10 mouse cellular contexts compared by ENCODE assay signal in the genomic region with DNA sequence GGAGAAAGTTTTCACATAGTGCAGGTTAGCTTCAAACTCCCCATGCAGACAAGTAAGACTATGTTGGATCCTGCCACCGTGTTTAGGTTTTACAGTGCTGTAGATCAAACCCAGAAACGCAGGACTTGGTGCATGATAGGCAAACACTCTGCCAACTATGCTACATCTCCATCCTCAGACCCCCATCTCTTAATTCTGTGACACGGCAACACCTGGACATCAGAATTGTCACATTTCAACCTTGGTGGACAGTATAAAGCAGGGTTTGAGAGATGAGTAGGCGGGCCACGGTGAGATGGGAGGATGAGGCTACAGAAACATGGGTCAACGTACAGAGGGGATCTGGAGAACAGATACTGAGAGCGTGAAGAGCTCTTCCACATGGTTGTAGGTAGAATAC.
A peak's percentile ranks its signal among the peaks of the same experiment; 100 is the strongest.
DNase-seq lines count a peak whose midpoint lies in the region; ATAC-seq lines count a peak whose summit lies in the region.
"Had no signal": no experiment of that assay in that cellular context is flagged by ENCODE, and none has a peak within 500 bp of the region (broad histone marks: within the 10 kb centered on the region; RNA-seq: fewer than 3 reads in every experiment).

No protein-coding gene starts in this region.

- H3K4me1 ChIP-seq in heart, embryonic 11.5 days (ENCODE audit: control insufficient read depth, insufficient read depth, low read length): no peaks in the 10 kb centered on the region
- H3K4me1 ChIP-seq in forebrain, embryonic 16.5 days (replicated peaks; ENCODE audit: control insufficient read depth, insufficient read depth, low read length): peaks cover 3% of the 10 kb centered on the region; the same call in 1 of the 2 replicates
- peaks cover 17% of the 10 kb centered on the region for H3K4me1 ChIP-seq in midbrain, embryonic 11.5 days (ENCODE audit: control insufficient read depth, insufficient read depth, low read length)

- peak overlapping the region; percentile 55 for H3K4me2 ChIP-seq in heart, embryonic 11.5 days
- H3K4me2 ChIP-seq in forebrain, embryonic 16.5 days (ENCODE audit: low read length): peak overlapping the region; percentile 51
- peak overlapping the region; percentile 45 for H3K4me2 ChIP-seq in midbrain, embryonic 11.5 days

- no peaks in the 10 kb centered on the region for H3K9me3 ChIP-seq in heart, embryonic 11.5 days (replicated peaks; ENCODE audit: control insufficient read depth, low read length)
- H3K9me3 ChIP-seq in forebrain, embryonic 16.5 days (ENCODE audit: control insufficient read depth, low read length): no peaks in the 10 kb centered on the region
- H3K9me3 ChIP-seq in midbrain, embryonic 11.5 days (ENCODE audit: control insufficient read depth, low read length): no peaks in the 10 kb centered on the region

- H3K27me3 ChIP-seq in heart, embryonic 11.5 days (ENCODE audit: control insufficient read depth, insufficient read depth, low read length): no peaks in the 10 kb centered on the region
- H3K27me3 ChIP-seq in forebrain, embryonic 16.5 days (replicated peaks; ENCODE audit: control insufficient read depth, insufficient read depth, low read length): no peaks in the 10 kb centered on the region
- H3K27me3 ChIP-seq in midbrain, embryonic 11.5 days (ENCODE audit: control insufficient read depth, insufficient read depth, low read length): no peaks in the 10 kb centered on the region

- ATAC-seq in heart, embryonic 11.5 days (replicated peaks; ENCODE audit: insufficient number of reproducible peaks, low FRiP score, low TSS enrichment): no peak
- peak; percentile 15 for ATAC-seq in forebrain, embryonic 16.5 days
- no peak; the same call in 1 of the 2 replicates for ATAC-seq in midbrain, embryonic 11.5 days (ENCODE audit: low FRiP score)

- H3K27ac ChIP-seq in heart, embryonic 11.5 days (ENCODE audit: low read depth, low read length): no peak overlapping the region
- no peak overlapping the region for H3K27ac ChIP-seq in forebrain, embryonic 16.5 days (ENCODE audit: low read length)
- H3K27ac ChIP-seq in midbrain, embryonic 11.5 days (ENCODE audit: low read depth, low read length): peak overlapping the region; percentile 74

- 82% methylated on average over 7 of the region's 7 CpGs for WGBS in heart, embryonic 11.5 days (ENCODE audit: insufficient replicate concordance)
- 90% methylated on average over 7 of the region's 7 CpGs for WGBS in forebrain, embryonic 16.5 days
- 74% methylated on average over 7 of the region's 7 CpGs for WGBS in midbrain, embryonic 11.5 days

- no peak for DNase-seq in heart, adult 18-20 months
- peak; percentile 1 for DNase-seq in R1 (ENCODE audit: low read depth, low spot score)
- peak; percentile 88 for DNase-seq in midbrain, embryonic 11.5 days (ENCODE audit: low spot score, missing footprints)
- no peak for DNase-seq in urinary bladder, postnatal 14 days (ENCODE audit: low spot score)
- no peak for DNase-seq in testis, postnatal 14 days (ENCODE audit: low spot score)
- no peak for DNase-seq in thymus, postnatal 25 days
- DNase-seq: cerebellum, adult 11 months; layer of hippocampus, postnatal 36 days had no signal

- H3K36me3 ChIP-seq in heart, embryonic 11.5 days (ENCODE audit: control insufficient read depth, insufficient read depth, low read length): no peaks in the 10 kb centered on the region
- H3K36me3 ChIP-seq in forebrain, embryonic 16.5 days (ENCODE audit: control insufficient read depth, insufficient read depth): no peaks in the 10 kb centered on the region
- H3K36me3 ChIP-seq in midbrain, embryonic 11.5 days (ENCODE audit: control insufficient read depth, insufficient read depth, low read length): no peaks in the 10 kb centered on the region

- no peak overlapping the region for H3K9ac ChIP-seq in heart, embryonic 11.5 days (ENCODE audit: low read depth, low read length)
- H3K9ac ChIP-seq in forebrain, embryonic 16.5 days (replicated peaks; ENCODE audit: low read depth, low read length): peak overlapping the region; percentile 33; the same call in 1 of the 2 replicates
- peak overlapping the region; percentile 52 for H3K9ac ChIP-seq in midbrain, embryonic 11.5 days (ENCODE audit: low read length)

- H3K4me3 ChIP-seq in heart, embryonic 11.5 days (ENCODE audit: low read depth, low read length): no peak overlapping the region
- peak overlapping the region; percentile 33 for H3K4me3 ChIP-seq in forebrain, embryonic 16.5 days (replicated peaks; ENCODE audit: low read length)
- peak overlapping the region; percentile 19 for H3K4me3 ChIP-seq in midbrain, embryonic 11.5 days (ENCODE audit: low read depth, low read length)

Comparison
In these comparisons a context has a peak if more than half of its experiments do, and no peak if none do; other contexts are left out.
1. DNase-seq: peak in R1 (single experiment) and midbrain, embryonic 11.5 days (single experiment); none in heart, adult 18-20 months (0 of 2), urinary bladder, postnatal 14 days (single experiment), testis, postnatal 14 days (single experiment) and thymus, postnatal 25 days (single experiment).
2. Peak in every context shown above with its lines, with median percentiles within 50 percentile points of each other: H3K4me2 ChIP-seq.